Mouse (Mus musculus) lung, embryonic 15.5 days (tissue): ENCODE measurements around the gene Cox6b1. TPM values are rescaled to one million over a fixed set of nuclear protein-coding genes. Genes with fewer than 3 reads are reported as not detected.
A peak's percentile ranks its signal among the peaks of the same experiment; 100 is the strongest.

Source experiments
- ATAC-seq: fragments of 200-750 bp; cut with Nextera tagmentation; 2 replicates; pipeline ENCODE4 v1.8.0; 2017; ENCODE audit warnings: moderate number of reproducible peaks, borderline replicate concordance; ENCODE audit not compliant: low FRiP score, low TSS enrichment; ENCODE audit errors: extremely low read depth
- H3K27ac ChIP-seq: fragments of 300-500 bp; sonication (generic); 2 replicates; pipeline ENCODE4 v1.5.1; 2015; ENCODE audit warnings: moderate library complexity, mild to moderate bottlenecking, inconsistent platforms
- H3K27me3 ChIP-seq: fragments of 300-500 bp; sonication (generic); 2 replicates; pipeline ENCODE4 v1.6.1; 2015; ENCODE audit warnings: inconsistent platforms
- H3K36me3 ChIP-seq: fragments of 300-500 bp; sonication (generic); 2 replicates; pipeline ENCODE4 v1.6.1; 2015; ENCODE audit warnings: inconsistent platforms
- H3K4me1 ChIP-seq: fragments of 300-500 bp; sonication (generic); 2 replicates; pipeline ENCODE4 v1.6.1; 2015; ENCODE audit warnings: inconsistent platforms
- H3K4me2 ChIP-seq: fragments of 300-500 bp; sonication (generic); 2 replicates; pipeline ENCODE4 v1.6.1; 2015; ENCODE audit warnings: inconsistent platforms, mild to moderate bottlenecking, moderate library complexity
- H3K4me3 ChIP-seq: fragments of 300-500 bp; sonication (generic); 2 replicates; pipeline ENCODE4 v1.5.1; 2015; ENCODE audit warnings: mild to moderate bottlenecking, inconsistent platforms
- H3K9ac ChIP-seq: fragments of 300-500 bp; sonication (generic); 2 replicates; pipeline ENCODE4 v1.6.1; 2015; ENCODE audit warnings: inconsistent platforms
- H3K9me3 ChIP-seq: fragments of 300-500 bp; sonication (generic); 2 replicates; pipeline ENCODE4 v1.6.1; 2016; ENCODE audit warnings: inconsistent platforms
- WGBS: fragments of 180-500 bp; shearing (Covaris S2); methylation state at CpG from one replicate; pipeline ENCODE4 v1.1.7; 2015; 5-methylcytosine and 5-hydroxymethylcytosine counted together
- polyA plus RNA-seq: library from polyadenylated mRNA; unstranded; fragments of >200 nt; fragmentation: Nextera tagmentation; extraction: Ambion mirVana; gene quantifications from 2 replicates; pipeline ENCODE4 v1.2.1, GENCODE M21; 2015

Cox6b1 gene
- polyA plus RNA-seq, 1 experiment from 2014 or later = 867 TPM

GRCm38 (mm10) chr7:30633762-30634412 lies 7.9 kb upstream of the Cox6b1 start:
- H3K4me1 ChIP-seq = peaks cover 5% of the 10 kb centered on the region
- no peaks in the 10 kb centered on the region for H3K9me3 ChIP-seq
- H3K36me3 ChIP-seq = no peaks in the 10 kb centered on the region
- no peak overlapping the region for H3K9ac ChIP-seq
- H3K4me3 ChIP-seq = no peak overlapping the region; the same call in 1 of the 2 replicates
- H3K4me2 ChIP-seq = no peak overlapping the region
- 6% methylated on average over 26 of the region's 27 CpGs for WGBS
- H3K27ac ChIP-seq = no peak overlapping the region
- peaks cover 55% of the 10 kb centered on the region for H3K27me3 ChIP-seq
- ATAC-seq = no peak

GRCm38 (mm10) chr7:30629013-30629412 lies 3.1 kb upstream of the Cox6b1 start:
- H3K36me3 ChIP-seq = peaks cover 4% of the 10 kb centered on the region; the same call in 1 of the 2 replicates
- no peak overlapping the region for H3K9ac ChIP-seq
- no peak overlapping the region for H3K27ac ChIP-seq
- no peak for ATAC-seq
- peaks cover 26% of the 10 kb centered on the region for H3K27me3 ChIP-seq
- H3K4me3 ChIP-seq = no peak overlapping the region
- no peak overlapping the region for H3K4me2 ChIP-seq
- no peaks in the 10 kb centered on the region for H3K9me3 ChIP-seq
- peaks cover 10% of the 10 kb centered on the region for H3K4me1 ChIP-seq

- H3K36me3 ChIP-seq = peaks cover 25% of the 10 kb centered on the region
- peaks cover 10% of the 10 kb centered on the region for H3K4me1 ChIP-seq
- ATAC-seq = no peak
- H3K4me3 ChIP-seq = no peak overlapping the region; the same call in 1 of the 2 replicates
- no peaks in the 10 kb centered on the region for H3K9me3 ChIP-seq
- H3K27ac ChIP-seq = no peak overlapping the region
- peaks cover 4% of the 10 kb centered on the region for H3K27me3 ChIP-seq
- no peak overlapping the region for H3K9ac ChIP-seq
- H3K4me2 ChIP-seq = peak overlapping the region; percentile 76; the same call in 1 of the 2 replicates
- WGBS = 72% methylated on average over 5 of the region's 5 CpGs
Observed at GRCm38 (mm10) chr7:30626647-30627046, 696 bp upstream of the Cox6b1 start.

GRCm38 (mm10) chr7:30619202-30619601 lies 6.7 kb downstream of the Cox6b1 start:
- Histone ChIP-seq H3K27ac (no peak overlapping the region), H3K9ac (no peak overlapping the region), H3K36me3 (peaks cover 72% of the 10 kb centered on the region), H3K4me3 (no peak overlapping the region), H3K27me3 (no peaks in the 10 kb centered on the region), H3K4me2 (no peak overlapping the region), H3K9me3 (no peaks in the 10 kb centered on the region), H3K4me1 (no peaks in the 10 kb centered on the region)
- 86% methylated on average over 3 of the region's 3 CpGs for WGBS
- no peak for ATAC-seq

- peaks cover 67% of the 10 kb centered on the region for H3K36me3 ChIP-seq
- 92% methylated on average over 9 of the region's 9 CpGs for WGBS
- no peaks in the 10 kb centered on the region for H3K27me3 ChIP-seq
- ATAC-seq = no peak
- H3K9me3 ChIP-seq = no peaks in the 10 kb centered on the region
- H3K9ac ChIP-seq = no peak overlapping the region
- no peak overlapping the region for H3K4me3 ChIP-seq
- H3K4me1 ChIP-seq = no peaks in the 10 kb centered on the region
- no peak overlapping the region for H3K4me2 ChIP-seq
- H3K27ac ChIP-seq = no peak overlapping the region
Observed at GRCm38 (mm10) chr7:30618658-30619057, 7.3 kb downstream of the Cox6b1 start.

GRCm38 (mm10) chr7:30615049-30615760 lies 10.7 kb downstream of the Cox6b1 start:
- 52% methylated on average over 5 of the region's 5 CpGs for WGBS
- ATAC-seq = no peak
- no peak overlapping the region for H3K4me2 ChIP-seq

GRCm38 (mm10) chr7:30614454-30614853 lies 11.5 kb downstream of the Cox6b1 start:
- no peak overlapping the region for H3K9ac ChIP-seq
- no peaks in the 10 kb centered on the region for H3K4me1 ChIP-seq
- peaks cover 36% of the 10 kb centered on the region for H3K36me3 ChIP-seq
- 73% methylated on average over 2 of the region's 2 CpGs for WGBS
- ATAC-seq = no peak
- H3K4me2 ChIP-seq = no peak overlapping the region
- H3K27me3 ChIP-seq = no peaks in the 10 kb centered on the region
- no peaks in the 10 kb centered on the region for H3K9me3 ChIP-seq
- H3K4me3 ChIP-seq = no peak overlapping the region
- no peak overlapping the region for H3K27ac ChIP-seq

More at GRCm38 (mm10) chr7:30615049-30615760, 10.7 kb downstream of the Cox6b1 start:
- H3K27me3 ChIP-seq = no peaks in the 10 kb centered on the region
- H3K9ac ChIP-seq = no peak overlapping the region
- H3K27ac ChIP-seq = no peak overlapping the region
- no peaks in the 10 kb centered on the region for H3K9me3 ChIP-seq
- H3K36me3 ChIP-seq = peaks cover 40% of the 10 kb centered on the region
- H3K4me3 ChIP-seq = no peak overlapping the region
- H3K4me1 ChIP-seq = no peaks in the 10 kb centered on the region

- Histone ChIP-seq H3K27ac (no peak overlapping the region), H3K27me3 (no peaks in the 10 kb centered on the region), H3K9ac (no peak overlapping the region), H3K36me3 (peaks cover 28% of the 10 kb centered on the region), H3K4me2 (no peak overlapping the region), H3K9me3 (no peaks in the 10 kb centered on the region), H3K4me1 (peaks cover under 1% of the 10 kb centered on the region), H3K4me3 (no peak overlapping the region)
- WGBS = 22% methylated on average over 14 of the region's 14 CpGs
- 0 out of 2 replicates have a peak, but pooled peaks have one; percentile 35 for ATAC-seq
Observed at GRCm38 (mm10) chr7:30613529-30614112, 12.3 kb downstream of the Cox6b1 start.

GRCm38 (mm10) chr7:30612654-30613402 lies 13.1 kb downstream of the Cox6b1 start, which contains the start of gene Upk1a:
TSS of gene Upk1a (minus strand) at chr7:30612847.
- Histone ChIP-seq H3K9me3 (no peaks in the 10 kb centered on the region), H3K27me3 (no peaks in the 10 kb centered on the region), H3K27ac (no peak within 1 kb of the TSS), H3K4me2 (no peak within 1 kb of the TSS), H3K4me1 (peaks cover 8% of the 10 kb centered on the region), H3K9ac (no peak within 1 kb of the TSS), H3K36me3 (peaks cover 20% of the 10 kb centered on the region), H3K4me3 (no peak within 1 kb of the TSS)
- WGBS = 60% methylated on average over 8 of the region's 8 CpGs
- ATAC-seq = no peak

GRCm38 (mm10) chr7:30610043-30610442 lies 15.9 kb downstream of the Cox6b1 start:
- H3K27ac ChIP-seq = no peak overlapping the region
- ATAC-seq = no peak

GRCm38 (mm10) chr7:30608476-30608875 lies 17.5 kb downstream of the Cox6b1 start:
- Histone ChIP-seq H3K9ac (no peak overlapping the region), H3K9me3 (no peaks in the 10 kb centered on the region), H3K4me1 (peaks cover 9% of the 10 kb centered on the region), H3K4me3 (no peak overlapping the region), H3K4me2 (no peak overlapping the region), H3K36me3 (no peaks in the 10 kb centered on the region), H3K27me3 (no peaks in the 10 kb centered on the region), H3K27ac (no peak overlapping the region)
- 46% methylated on average over 16 of the region's 16 CpGs for WGBS
- no peak for ATAC-seq

More at GRCm38 (mm10) chr7:30610043-30610442, 15.9 kb downstream of the Cox6b1 start:
- Histone ChIP-seq H3K4me1 (peaks cover 8% of the 10 kb centered on the region), H3K9ac (no peak overlapping the region), H3K27me3 (no peaks in the 10 kb centered on the region), H3K9me3 (no peaks in the 10 kb centered on the region), H3K4me3 (no peak overlapping the region), H3K4me2 (no peak overlapping the region), H3K36me3 (no peaks in the 10 kb centered on the region)
- WGBS = 41% methylated on average over 7 of the region's 7 CpGs
